Mouse (Mus musculus) spleen, adult 12 weeks (tissue): ENCODE measurements at regions not wholly inside any gene's neighbourhood (a gene's known extent, or its start where the extent isn't known, plus 50 kb on each side); places are given as distances from the start of the nearest gene placed in this dataset.

Experiments used
- DNase-seq: peaks from one replicate; pipeline ENCODE4 v3.0.0; 2022; ENCODE audit warnings: low spot score

DNA sequence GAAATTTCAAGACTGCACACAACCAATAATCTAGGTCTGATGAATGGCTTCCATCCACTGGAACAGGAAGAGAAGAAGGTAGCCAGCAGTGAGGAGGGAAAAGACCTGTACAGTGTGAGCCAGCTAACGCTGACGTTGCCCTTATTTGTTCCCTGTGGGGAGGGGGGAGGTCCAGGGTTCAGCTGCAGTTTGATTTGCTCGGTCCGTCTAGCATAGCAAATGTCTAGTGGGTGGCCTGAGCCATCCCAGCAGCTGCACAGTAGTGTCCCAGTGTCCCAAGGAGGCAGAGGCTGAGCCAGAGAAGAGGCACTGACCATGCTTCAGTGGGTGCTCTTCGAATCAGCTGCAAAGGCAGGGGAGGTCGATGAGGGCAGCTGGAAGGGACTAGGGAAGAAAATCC is 120.7 kb upstream of the Atp6ap2 start:
- DNase-seq, result no peak

DNA sequence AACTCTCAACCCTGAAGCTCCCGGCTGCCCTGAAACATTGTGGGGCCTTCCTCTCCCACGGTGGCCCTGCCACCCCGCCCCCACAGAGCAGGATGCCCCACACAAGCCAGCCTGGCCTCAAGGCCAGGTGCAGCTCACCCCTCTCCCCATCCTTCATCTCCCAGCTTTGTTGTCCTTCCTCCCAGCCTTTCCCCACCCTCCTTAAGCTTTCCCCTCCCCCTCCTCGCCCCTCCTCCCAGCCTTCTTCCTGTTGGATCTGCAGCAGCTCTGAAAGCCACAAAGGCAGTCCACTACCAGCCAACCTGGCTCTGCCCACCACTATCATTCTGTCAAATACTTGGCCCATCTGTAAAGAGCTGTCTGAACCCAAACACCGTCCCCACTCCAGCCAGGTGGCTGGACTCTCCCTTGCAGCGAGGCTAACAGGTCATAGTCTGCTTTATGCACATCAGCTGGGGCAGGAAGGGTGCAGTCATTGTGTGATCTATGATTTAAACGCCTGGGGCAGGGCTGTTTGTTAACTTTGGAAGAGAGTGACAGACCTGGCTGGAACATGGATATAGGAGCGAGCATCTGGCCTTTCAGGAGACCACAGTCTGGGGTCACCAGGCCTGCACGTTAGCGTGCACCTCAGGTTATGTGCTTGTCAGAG is 119.9 kb upstream of the Atp6ap2 start:
- DNase-seq, result no peak

DNA sequence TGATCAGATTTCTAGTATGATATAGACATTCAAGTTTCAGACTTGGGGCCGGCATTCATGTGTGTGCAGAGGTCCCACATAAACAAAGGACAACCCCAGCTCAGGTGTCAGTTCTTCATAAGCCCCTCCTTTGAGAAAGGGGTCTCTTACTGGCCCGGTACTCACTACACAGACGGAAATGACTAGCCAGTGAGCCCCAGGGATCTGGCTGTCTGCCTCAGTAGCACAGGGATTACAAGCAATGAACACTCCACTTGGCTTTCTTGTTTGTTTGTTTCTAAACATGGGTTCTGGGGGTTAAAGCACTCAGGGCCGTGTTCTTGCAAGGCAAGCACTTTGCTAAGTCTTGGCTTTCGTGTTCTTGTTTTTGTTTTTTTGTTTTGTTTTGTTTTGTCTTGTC is 115.3 kb upstream of the Atp6ap2 start:
- DNase-seq, result no peak

DNA sequence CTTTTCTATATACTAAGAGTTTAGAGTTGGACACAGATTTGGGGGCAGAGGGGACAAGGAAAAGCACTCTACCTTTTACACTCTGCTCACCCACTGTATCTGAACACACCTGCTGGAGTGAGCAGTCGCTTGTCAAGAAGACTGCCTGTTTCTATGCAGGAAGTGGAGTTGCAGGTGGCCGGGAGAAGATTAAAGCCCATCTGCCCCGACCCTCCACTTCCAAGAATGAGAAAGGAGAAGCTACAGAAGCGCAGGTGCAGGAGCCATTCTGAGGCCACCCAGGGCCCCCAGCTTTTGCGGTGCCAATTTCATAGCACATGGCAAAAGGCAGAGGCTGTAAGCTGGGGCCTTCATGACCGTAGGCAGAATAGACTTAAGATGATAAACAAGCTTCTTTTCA is 108.4 kb upstream of the Atp6ap2 start:
- DNase-seq, result no peak

DNA sequence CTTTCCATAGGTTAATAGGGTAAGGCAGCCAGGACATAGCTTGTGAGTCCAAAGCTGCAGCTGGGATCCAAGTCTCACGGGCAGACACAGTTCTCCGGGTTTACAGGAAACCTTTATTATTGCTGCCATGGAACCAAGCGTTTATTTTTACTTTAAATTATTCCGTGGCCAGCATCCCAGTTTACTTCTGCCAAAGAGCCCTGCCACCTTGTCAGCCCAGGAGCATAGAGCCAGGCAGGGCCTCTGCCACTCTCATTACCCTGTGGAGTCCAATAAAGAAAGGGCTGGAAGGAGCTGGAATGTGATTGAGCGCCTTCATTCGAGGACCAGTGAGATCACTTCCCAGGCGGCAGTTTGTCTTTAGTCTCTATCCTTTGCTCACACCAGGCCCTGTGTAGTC is 96.6 kb upstream of the Atp6ap2 start:
- no peak for DNase-seq

DNA sequence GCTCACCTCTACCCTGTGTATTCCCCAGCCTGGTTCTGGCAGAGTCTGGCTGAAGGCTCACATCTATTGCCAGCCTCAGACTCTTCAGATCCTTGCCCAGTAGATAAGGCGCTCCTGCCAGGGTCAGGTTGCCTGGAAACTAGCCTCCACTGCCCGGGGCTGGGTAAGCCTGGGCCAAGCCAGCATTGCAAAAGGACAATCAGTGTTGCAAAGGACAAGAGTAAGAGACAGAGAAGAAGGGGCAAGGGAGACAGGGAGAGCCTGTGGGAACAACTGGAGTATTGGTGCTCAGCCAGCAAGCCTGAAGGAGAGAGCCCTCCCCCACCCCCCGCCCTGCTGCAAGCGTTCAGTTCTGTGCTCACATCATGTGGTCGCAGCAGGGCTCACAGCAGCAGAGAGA is 94.4 kb upstream of the Atp6ap2 start:
- no peak for DNase-seq

DNA sequence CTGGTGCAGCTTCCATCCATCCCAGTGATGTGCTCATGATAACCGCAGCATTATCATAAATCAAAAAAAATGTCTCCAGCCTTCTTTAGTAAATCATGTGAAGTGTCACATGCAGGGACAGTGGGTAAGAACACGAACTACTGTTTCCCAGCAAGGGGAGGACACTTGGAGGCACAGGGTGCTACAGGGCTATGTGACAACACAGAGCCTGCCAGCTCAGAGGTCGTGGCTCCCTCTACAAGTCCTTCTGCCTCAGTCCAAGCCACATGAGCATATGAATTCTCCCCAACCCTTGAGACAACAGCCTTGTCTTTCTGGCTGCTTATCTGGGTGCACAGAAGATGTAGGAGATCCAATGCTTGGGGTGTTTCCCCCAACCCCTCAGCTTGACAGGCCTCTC is 93.7 kb upstream of the Atp6ap2 start:
- no peak for DNase-seq

DNA sequence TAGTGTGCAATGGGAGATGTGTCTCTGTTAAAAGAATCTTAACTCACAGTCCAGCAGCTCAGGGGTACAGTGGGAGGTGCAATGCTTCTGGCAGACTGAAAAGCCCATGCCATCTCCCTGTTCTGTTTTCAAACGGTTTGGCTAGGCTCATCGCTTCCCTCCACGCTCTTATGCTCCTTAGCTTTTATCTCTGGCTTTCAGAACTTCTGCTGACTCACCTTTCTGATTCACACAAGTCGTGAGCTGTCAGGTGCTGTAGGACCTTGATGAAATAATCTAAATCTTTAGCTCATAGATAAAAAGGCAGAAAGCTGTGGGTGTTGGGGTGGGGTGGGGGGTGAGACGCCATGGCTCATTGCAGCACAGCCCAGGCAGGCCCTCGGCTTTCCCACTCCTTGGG is 93.1 kb upstream of the Atp6ap2 start:
- DNase-seq, result no peak

DNA sequence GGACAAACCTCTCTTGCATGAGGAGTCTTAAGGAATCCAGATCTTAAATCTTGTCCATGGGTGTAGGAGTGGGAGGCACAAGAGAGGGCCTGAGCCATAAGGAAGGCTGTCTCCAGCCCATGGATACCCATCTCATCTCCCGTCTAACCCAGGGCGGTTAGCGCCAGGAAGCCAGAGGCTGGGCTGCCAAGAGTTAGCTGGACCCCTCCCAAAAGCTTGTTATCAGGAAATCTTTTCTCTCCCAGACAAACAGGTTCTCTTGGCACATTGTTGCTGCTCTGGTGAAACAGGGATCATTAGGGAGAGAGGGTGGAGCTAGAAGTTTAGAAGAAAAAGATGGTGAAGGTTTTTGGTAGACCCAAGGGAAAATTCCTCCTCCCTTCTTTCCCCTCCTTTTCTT is 87.0 kb upstream of the Atp6ap2 start:
- DNase-seq, result no peak

DNA sequence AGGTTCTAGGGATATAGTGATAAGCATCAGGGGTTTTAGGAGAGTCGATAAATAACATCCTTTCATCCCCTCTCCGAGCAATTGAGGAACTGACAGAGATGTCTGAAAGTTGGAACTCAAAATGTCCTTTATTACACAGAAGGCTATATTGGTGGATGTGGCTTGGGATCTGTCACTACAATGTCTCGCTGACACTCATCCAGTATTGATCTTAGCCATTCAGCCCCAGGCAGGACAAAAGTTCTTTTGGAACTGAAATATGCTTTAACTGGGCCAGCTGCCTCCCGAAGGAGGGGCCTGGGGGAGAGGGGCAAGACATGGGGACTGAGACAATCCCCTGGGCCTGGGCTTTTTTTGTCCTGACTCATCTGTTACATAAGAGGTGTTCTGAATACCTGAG is 85.2 kb upstream of the Atp6ap2 start:
- DNase-seq, result no peak

DNA sequence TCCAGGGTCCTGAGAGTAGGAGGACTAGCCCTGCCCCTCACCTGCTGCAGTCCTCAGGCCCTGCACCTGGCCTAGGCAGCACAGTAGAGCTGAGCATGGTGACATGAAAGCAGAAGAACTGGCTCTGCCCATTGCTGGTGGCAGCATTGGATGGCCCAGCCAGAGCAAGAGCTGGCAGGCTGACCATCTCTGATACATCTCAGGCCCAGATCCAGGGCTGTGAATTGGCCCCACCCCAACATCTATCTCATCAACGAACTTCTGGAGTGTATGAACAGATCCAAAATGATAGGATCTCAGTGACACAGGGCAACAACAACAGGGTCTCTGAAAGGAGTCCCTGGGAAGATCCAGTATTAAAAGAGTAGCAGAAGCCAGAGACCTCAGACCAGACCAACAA is 84.0 kb upstream of the Atp6ap2 start:
- no peak for DNase-seq

DNA sequence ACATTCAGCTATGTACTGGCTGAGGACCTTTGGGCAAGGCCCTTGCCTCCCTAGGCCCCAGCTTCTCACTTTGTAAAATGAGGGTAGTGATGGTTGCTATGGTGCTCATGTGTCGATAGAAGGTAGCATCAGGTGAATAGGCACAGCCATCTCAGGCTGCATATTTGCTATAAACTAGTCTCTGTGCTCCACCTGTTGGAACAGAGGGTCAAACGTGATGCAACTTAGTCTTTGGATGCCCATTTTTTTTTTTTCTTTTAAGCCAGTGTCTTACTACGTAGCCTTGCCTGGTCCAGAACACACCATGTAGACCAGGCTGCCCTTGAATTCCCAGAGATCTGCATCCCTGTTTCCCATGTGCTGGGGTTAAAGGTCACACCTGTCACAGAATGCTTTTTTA is 76.5 kb upstream of the Atp6ap2 start:
- DNase-seq, result no peak

DNA sequence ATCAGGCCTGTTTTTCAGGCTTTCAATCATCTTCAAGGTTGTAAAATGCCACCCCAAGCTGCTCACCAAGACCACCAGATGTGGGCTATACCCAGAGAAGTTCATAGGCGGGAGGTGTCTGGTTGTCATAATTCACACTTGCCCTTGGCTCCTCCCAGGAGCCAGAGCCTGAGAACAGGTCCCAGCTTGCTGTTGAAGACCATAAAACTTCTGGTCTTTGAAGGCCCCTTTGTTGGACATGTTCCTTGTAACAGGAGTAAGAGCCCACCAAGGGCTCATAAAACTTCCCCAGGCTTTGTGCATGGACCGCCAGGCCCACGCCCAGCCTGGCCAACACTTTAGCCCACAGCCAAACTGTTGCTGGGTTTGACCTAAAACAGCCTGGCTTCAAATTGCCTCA is 62.6 kb upstream of the Atp6ap2 start:
- no peak for DNase-seq

DNA sequence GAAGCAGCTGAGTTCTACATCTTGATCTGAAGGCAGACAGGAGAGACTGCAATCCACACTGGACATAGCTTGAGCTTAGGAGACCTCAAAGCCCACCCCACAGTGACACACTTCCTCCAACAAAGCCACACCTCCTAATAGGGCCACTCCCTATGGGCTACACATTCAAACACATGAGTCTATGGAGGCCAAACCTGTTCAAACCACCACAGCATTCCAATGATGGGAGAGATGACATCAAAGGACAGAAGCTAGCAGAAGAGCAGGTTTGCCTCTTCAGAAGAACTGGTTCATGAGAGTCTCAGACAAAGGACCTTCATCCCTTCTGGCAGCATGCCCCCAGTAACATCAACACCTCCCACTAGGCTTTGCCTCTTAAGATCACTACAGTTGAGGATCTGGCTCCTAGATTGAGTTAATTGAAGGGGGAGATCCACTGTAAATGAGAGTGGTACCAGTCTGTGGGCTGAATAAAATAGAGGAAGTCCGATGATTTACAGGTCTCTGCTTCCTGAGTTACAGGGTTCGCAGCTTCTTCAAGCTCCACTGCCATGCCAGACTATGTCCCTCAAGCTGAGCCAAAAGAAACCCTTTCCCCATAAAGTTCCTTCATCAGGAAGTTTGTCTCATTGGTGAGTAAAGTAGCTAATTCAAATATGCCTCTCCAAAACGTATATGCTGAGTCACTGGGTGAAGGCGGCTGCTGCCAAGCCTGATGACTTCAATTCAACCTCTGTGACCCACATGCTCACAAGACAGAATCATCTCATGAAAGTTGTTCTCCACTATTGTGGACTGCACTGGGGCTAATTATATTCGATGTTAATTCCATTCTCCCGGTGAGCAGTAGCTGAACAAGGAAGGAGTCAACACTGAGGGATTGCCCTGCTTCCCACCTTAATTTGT is 56.9 kb upstream of the Atp6ap2 start:
- DNase-seq, result no peak
